Mouse (Mus musculus) kidney, adult 2 months (tissue): ENCODE measurements around the gene Nptxr.

Source experiments
- CTCF ChIP-seq: fragments of 200-500 bp; conservative IDR thresholded peaks from 2 replicates; pipeline ENCODE4 v1.5.1; 2011; ENCODE audit warnings: low read depth, mild to moderate bottlenecking, control low read depth, low read length, moderate library complexity, mixed read lengths; ENCODE audit not compliant: insufficient read depth, insufficient read length
- POLR2A ChIP-seq: fragments of 200-500 bp; IDR thresholded peaks from one replicate; pipeline ENCODE4 v1.6.1; 2011; ENCODE audit warnings: low read depth, low read length, control low read depth

GRCm38 (mm10) chr15:79742706-79743023, 61.9 kb downstream of the Nptxr start:
- no peak for TF ChIP-seq POLR2A
- TF ChIP-seq CTCF = no peak
